Mouse (Mus musculus): ENCODE data around the gene Tnfaip1.

DNA sequence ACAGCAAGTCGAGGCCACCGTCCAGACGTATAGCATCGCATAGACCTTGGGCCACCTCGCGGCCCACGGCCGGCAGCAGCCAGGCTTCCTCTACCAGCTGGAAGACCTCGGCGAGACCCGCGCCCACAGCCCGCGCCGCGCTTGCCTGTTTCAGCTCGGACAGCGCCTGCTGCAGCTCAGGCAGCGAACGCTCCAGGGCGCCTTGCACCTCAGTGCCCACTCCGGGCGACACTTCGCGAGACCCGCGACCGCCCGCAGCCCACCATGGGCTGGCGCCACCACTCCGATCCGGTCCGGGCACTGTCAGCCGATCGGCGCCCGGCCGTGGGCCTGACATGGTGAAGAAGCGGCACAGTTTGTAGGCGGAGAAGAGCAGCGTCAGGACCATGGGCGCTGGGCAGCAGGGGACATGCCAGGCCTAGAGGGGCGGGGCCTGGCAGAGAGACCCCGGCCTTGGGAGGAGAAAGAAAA lies 39.0 kb downstream of the Tnfaip1 start:
- TF ChIP-seq POLR2A (IDR thresholded peaks at IDR 0.05; ENCODE audit: low read depth, low read length): no peak
- no peak for TF ChIP-seq CTCF (IDR thresholded peaks at IDR 0.05; ENCODE audit: extremely low read depth, insufficient read depth, insufficient read length, insufficient replicate concordance)
